Mouse (Mus musculus): ENCODE measurements around the gene Abcf3. TPM values are rescaled to one million over a fixed set of nuclear protein-coding genes. Genes with fewer than 3 reads are reported as not detected.

The Abcf3 gene
- polyA plus RNA-seq, 1 experiment from 2014 or later = 58.9 TPM

DNA sequence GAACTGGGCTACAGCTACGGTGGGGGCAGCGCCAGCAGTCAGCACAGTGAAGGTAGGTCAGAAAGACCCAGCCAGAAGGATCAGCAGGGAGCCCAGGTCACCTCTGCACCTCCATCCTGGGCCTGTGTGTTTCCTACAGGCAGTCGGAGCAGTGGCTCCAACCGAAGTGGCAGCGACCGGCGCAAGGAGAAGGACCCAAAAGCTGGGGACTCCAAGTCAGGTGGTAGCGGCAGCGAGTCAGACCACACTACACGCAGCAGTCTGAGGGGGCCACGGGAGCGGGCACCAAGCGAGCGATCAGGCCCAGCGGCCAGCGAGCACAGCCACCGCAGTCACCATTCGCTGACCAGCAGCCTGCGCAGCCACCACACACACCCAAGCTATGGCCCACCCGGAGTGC, 17.4 kb upstream of the Abcf3 start:
- peaks cover 82% of the 10 kb centered on the region for H3K36me3 ChIP-seq
- H3K27me3 ChIP-seq (ENCODE audit: low read depth, poor library complexity, severe bottlenecking) = no peaks in the 10 kb centered on the region
- no peak for DNase-seq (ENCODE audit: low spot score)
- H3K4me1 ChIP-seq = peaks cover 3% of the 10 kb centered on the region
- no peak overlapping the region for H3K27ac ChIP-seq (replicated peaks)
- H3K9me3 ChIP-seq (replicated peaks) = no peaks in the 10 kb centered on the region
- H3K4me3 ChIP-seq = no peak overlapping the region
- 95% methylated on average over 20 of the region's 20 CpGs for WGBS

DNA sequence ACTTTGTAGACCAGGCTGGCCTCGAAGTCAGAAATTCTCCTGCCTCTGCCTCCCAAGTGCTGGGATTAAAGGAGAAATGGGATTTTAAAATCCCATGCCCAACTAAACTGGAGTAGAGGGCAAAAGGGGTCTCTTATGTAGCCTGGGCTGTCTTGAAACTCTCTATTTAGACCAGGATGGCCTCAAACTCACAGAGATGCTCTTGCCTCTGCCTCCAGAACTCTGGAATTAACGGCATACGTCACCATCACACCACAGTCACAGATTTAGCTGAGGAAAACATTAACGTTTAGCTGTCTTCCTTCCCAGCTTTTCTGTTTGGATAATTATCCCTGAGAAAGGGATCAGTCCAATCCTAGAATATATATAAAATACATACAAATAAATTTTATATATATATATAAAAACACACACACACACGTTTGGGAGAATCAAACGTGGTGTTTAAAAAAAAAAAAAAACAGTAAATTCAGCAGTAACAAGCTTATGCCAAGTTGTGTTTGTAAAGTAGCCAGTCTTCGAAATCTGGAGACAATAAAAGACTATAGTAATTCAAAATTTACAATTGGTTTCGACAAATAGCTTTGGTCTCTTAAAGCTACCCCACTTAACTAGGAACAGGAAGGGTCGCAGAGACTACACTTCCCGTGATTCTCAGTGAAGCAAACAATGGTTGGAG, 13.6 kb upstream of the Abcf3 start:
- no peak for DNase-seq (ENCODE audit: low spot score)
- no peaks in the 10 kb centered on the region for H3K9me3 ChIP-seq (replicated peaks)
- H3K36me3 ChIP-seq = peaks cover 66% of the 10 kb centered on the region
- WGBS = 54% methylated on average over 10 of the region's 10 CpGs
- no peaks in the 10 kb centered on the region for H3K27me3 ChIP-seq (ENCODE audit: low read depth, poor library complexity, severe bottlenecking)
- H3K27ac ChIP-seq (replicated peaks) = no peak overlapping the region
- peaks cover 29% of the 10 kb centered on the region for H3K4me1 ChIP-seq
- peak overlapping the region; percentile 78; the same call in 1 of the 2 replicates for H3K4me3 ChIP-seq

DNA sequence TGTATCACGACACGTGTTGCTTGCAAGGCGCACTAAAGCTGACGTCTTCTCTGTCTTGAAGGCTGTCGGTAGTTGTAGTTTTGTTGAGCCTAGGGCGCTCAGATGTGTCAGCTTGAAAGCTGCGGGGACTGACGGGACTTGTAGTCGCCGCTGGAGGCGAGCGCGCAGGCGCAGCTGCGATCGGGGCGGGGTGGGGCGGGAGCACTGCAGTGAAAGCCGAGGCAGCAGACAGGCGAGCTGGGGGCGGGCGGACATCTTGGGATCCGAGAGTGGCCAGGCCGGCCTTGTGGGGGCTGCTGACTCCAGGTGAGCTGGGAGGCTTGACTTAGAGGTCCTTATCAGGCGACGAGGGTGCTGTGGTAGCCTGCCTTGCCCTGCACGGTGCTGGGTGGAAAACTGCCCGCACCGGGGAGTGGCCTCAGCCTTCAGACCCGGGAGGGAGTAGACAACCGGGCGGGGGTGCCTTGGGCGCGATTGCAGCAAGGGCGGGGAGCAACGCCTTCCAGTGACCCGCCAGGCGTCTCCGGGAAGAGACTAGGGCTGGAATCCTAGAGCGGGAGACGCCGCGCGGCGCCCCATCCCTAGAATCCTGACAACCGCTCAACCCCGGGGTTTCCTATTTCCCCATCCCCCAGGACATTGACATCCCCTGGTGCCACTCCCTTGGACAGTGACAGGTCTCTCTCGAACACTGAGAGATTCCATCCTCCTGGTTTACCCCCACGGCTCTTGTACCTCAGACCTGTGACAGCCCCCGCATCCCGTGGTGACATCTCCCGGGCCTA, 12.9 kb upstream of the Abcf3 start, which contains the start of gene Ap2m1:
Ap2m1 (plus strand) TSS at position 183 of the 785 bp plus-strand sequence.
- Histone ChIP-seq H3K27ac (replicated peaks) (peak within 1 kb of the TSS; percentile 93), H3K27me3 (ENCODE audit: low read depth, poor library complexity, severe bottlenecking) (no peaks in the 10 kb centered on the region), H3K4me1 (peaks cover 29% of the 10 kb centered on the region), H3K9me3 (replicated peaks) (no peaks in the 10 kb centered on the region), H3K4me3 (peak within 1 kb of the TSS; percentile 78), H3K36me3 (peaks cover 66% of the 10 kb centered on the region)
- WGBS = under 1% methylated on average over 52 of the region's 52 CpGs
- peak; percentile 97 for DNase-seq (ENCODE audit: low spot score)

DNA sequence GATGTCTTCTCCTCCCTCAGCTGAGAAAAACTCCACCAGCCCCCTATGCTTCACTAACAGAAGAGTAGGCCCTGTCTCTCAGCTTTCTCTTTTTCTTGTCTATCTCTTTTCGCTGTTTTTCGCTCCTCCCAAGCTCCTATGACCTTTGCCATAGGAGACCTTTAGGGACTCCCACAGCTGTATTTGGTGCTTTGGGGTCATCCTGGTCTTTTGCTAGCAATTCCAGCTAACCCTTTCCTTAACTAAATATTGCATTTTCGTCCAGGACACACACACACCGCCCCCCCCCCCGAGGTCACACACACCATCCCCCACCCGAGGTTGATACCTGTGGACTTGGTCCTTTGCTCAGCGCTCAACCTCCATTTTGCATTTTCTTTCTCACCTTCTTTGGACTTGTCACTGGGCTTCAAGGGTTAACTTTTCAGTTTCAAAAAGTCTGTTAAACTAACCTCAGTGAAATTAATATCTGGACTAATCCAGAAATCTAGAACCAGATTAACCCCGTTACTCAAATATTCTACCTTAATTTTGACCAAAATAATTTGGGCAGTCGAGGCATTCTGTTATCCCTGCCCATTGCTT, 12.2 kb upstream of the Abcf3 start:
- H3K27ac ChIP-seq (replicated peaks) = peak overlapping the region; percentile 93
- H3K36me3 ChIP-seq = peaks cover 66% of the 10 kb centered on the region
- peak overlapping the region; percentile 78 for H3K4me3 ChIP-seq
- peaks cover 29% of the 10 kb centered on the region for H3K4me1 ChIP-seq
- DNase-seq (ENCODE audit: low spot score) = no peak
- no peaks in the 10 kb centered on the region for H3K9me3 ChIP-seq (replicated peaks)
- no peaks in the 10 kb centered on the region for H3K27me3 ChIP-seq (ENCODE audit: low read depth, poor library complexity, severe bottlenecking)
- 35% methylated on average over 9 of the region's 9 CpGs for WGBS

DNA sequence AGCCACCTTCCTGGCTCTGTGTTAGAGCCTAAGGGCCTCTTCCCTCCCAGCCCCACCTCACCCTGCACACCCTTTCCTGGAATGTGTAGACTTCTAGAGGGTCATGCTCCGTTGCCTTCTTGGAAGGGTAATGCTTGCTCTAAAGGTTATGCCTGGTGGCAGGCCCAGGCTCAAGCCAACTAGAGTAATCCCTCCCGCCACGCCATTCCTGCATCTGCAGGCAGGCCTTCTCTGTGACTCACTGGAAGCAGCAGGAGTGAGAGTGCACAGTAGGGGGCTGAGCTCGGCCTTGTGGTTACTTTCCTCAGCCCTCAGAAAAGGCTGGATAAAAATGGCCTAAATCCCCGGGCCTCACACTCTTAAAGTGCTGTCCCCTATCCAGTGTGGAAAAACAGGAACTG, 11.3 kb upstream of the Abcf3 start:
- H3K4me1 ChIP-seq = peaks cover 29% of the 10 kb centered on the region
- peak; percentile 26 for DNase-seq (ENCODE audit: low spot score)
- peak overlapping the region; percentile 93 for H3K27ac ChIP-seq (replicated peaks)
- peaks cover 66% of the 10 kb centered on the region for H3K36me3 ChIP-seq
- H3K27me3 ChIP-seq (ENCODE audit: low read depth, poor library complexity, severe bottlenecking) = no peaks in the 10 kb centered on the region
- 14% methylated on average over 5 of the region's 5 CpGs for WGBS
- no peaks in the 10 kb centered on the region for H3K9me3 ChIP-seq (replicated peaks)
- H3K4me3 ChIP-seq = peak overlapping the region; percentile 78

DNA sequence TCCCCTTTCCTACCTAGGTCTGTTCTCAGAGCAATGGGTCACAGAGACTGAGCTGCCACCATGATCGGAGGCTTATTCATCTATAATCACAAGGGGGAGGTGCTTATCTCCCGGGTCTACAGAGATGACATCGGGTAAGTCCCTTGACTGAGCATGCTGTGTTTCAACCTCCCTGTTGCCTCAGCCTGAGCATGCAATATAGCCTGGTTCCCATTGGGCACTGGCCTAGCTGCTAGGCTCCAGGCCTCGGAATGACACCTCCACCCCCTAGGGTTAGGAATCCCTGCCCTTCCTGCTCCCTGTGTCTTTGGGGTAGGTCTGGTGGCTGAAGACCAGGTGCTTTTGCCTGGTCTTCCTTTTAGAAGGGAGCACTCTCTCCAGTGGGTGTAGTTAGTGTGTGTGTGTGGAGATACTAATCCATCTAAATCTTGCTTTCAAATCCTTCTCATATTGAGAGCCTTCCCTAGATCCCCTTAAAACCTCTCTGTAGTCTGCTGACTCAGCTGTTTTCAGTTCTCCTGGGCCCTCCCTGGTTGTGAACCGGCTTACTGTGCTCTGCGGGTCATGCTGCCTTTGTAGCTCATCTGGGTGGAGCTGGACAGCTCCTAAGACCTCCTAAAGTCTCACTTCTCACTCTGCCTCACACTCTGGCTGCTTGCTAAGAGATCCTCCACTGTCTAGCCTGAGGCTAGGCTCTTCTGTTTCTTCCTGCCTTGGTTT, 10.6 kb upstream of the Abcf3 start:
- peaks cover 29% of the 10 kb centered on the region for H3K4me1 ChIP-seq
- H3K9me3 ChIP-seq (replicated peaks) = no peaks in the 10 kb centered on the region
- no peaks in the 10 kb centered on the region for H3K27me3 ChIP-seq (ENCODE audit: low read depth, poor library complexity, severe bottlenecking)
- DNase-seq (ENCODE audit: low spot score) = no peak
- 43% methylated on average over 6 of the region's 6 CpGs for WGBS
- H3K4me3 ChIP-seq = peak overlapping the region; percentile 78
- H3K27ac ChIP-seq (replicated peaks) = peak overlapping the region; percentile 93; the same call in 1 of the 2 replicates
- peaks cover 66% of the 10 kb centered on the region for H3K36me3 ChIP-seq

DNA sequence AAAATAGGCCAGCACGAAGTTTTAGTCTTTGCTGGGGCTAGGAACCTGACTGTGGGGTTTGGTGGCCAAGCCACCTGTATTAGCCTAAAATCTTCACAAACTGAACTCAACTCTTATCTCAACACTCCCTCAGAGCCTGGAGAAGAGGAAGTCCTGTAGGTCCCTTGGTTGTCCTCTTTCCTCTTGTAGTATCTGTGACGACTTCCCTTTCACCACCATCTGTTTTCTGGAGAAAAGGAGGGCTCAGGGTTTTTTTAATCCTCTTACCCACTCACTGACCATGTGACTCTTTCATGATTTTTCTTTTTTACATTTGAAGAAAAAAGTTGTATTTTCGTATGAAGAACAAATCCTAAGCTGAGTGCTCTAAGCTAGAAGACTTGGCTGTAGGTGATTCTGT, 8.7 kb upstream of the Abcf3 start:
- 84% methylated on average over 3 of the region's 3 CpGs for WGBS
- Histone ChIP-seq H3K9me3 (replicated peaks) (no peaks in the 10 kb centered on the region), H3K27me3 (ENCODE audit: low read depth, poor library complexity, severe bottlenecking) (no peaks in the 10 kb centered on the region), H3K4me3 (no peak overlapping the region), H3K36me3 (peaks cover 68% of the 10 kb centered on the region), H3K27ac (replicated peaks) (no peak overlapping the region), H3K4me1 (peaks cover 29% of the 10 kb centered on the region)
- DNase-seq (ENCODE audit: low spot score) = no peak

DNA sequence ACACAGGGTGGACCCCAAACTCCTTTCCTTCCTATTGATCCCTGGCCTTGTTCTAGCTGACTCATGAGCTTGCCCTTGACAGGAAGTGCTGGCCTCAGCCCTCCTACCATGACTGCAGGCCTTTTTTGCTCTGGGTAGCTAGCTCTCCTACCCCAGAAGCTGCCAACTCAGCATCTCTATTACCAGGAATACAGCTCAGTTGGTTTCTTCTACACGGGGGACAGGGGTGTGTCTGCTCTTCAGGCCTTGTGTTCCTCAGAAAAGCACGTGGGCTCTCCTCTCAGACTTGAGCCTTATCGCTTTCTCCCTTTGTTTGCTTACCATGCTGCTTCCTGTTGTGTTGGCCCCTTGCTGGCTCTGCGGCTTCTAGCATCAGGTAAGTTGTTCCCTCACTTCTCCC, 7.9 kb upstream of the Abcf3 start:
- no peaks in the 10 kb centered on the region for H3K27me3 ChIP-seq (ENCODE audit: low read depth, poor library complexity, severe bottlenecking)
- WGBS = 89% methylated on average over 4 of the region's 4 CpGs
- H3K9me3 ChIP-seq (replicated peaks) = no peaks in the 10 kb centered on the region
- H3K4me1 ChIP-seq = peaks cover 29% of the 10 kb centered on the region
- DNase-seq (ENCODE audit: low spot score) = no peak
- H3K4me3 ChIP-seq = no peak overlapping the region
- peaks cover 76% of the 10 kb centered on the region for H3K36me3 ChIP-seq
- no peak overlapping the region for H3K27ac ChIP-seq (replicated peaks)

DNA sequence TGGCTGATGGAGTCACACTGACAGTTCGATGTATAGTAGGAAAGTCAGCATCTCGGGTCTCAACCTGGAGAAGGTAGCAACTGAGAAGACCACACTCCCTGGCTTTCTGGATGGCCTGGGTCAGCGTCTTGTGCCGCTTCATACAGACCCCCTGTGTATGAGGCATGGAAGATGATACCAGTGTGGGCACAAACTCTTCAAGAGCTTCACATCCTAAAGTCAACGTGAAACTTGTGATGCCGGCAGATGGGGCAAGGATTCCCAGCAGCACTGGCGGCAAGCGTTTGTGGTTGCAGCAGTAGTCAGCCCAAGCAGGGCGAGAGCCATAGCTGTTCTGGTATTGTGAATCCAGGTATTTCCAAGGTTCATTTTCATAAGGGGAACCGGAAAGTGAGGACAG, 2.7 kb upstream of the Abcf3 start:
- Histone ChIP-seq H3K36me3 (peaks cover 62% of the 10 kb centered on the region), H3K27ac (replicated peaks) (no peak overlapping the region), H3K9me3 (replicated peaks) (no peaks in the 10 kb centered on the region), H3K27me3 (ENCODE audit: low read depth, poor library complexity, severe bottlenecking) (no peaks in the 10 kb centered on the region), H3K4me3 (no peak overlapping the region), H3K4me1 (peaks cover 18% of the 10 kb centered on the region)
- DNase-seq (ENCODE audit: low spot score) = no peak
- 90% methylated on average over 10 of the region's 10 CpGs for WGBS

DNA sequence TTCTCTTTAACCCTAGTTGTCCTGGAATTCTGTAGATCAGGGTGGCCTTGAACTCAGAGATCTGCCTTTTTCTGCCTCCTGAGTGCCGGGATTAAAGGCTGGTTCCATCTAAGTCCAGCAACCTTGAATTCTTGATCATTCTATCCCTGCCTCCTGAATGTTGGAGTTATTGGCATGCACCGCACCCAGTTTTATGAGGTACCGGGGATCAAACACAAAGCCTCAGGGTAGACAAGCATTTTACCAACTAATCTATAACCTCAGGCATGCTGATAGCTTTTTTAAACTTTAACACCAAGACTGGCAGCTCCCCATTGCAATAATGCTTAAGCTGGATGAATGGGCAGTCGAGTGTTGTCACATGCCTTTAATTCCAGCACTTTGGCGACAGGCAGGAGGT, 954 bp upstream of the Abcf3 start:
- Histone ChIP-seq H3K27ac (replicated peaks) (peak overlapping the region; percentile 77; the same call in 1 of the 2 replicates), H3K4me3 (peak overlapping the region; percentile 87), H3K27me3 (ENCODE audit: low read depth, poor library complexity, severe bottlenecking) (no peaks in the 10 kb centered on the region), H3K36me3 (peaks cover 61% of the 10 kb centered on the region), H3K9me3 (replicated peaks) (no peaks in the 10 kb centered on the region), H3K4me1 (peaks cover 18% of the 10 kb centered on the region)
- WGBS = 60% methylated on average over 5 of the region's 5 CpGs
- no peak for DNase-seq (ENCODE audit: low spot score)

DNA sequence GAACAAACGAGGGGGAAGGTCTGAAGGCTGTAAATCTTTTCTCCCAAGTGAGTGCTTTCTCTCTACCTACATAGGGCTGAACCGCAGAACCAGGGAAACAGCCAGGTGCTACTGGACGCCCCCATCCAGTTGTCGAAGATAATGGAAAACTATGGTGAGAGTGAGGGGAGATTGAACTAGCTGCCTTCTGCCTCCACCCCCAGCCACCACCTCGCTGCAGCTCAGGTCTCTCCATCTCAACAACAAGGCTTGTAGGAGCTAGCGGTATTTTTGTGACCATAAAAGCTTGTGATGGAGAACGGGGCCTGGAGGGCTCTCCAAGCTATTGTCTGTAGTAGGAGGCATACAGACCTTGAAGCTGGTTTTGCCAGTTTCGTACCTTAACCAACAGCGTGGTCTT, 784 bp downstream of the Abcf3 start:
- H3K4me1 ChIP-seq = peaks cover 18% of the 10 kb centered on the region
- no peaks in the 10 kb centered on the region for H3K9me3 ChIP-seq (replicated peaks)
- no peak for DNase-seq (ENCODE audit: low spot score)
- WGBS = 56% methylated on average over 9 of the region's 9 CpGs
- peak overlapping the region; percentile 77 for H3K27ac ChIP-seq (replicated peaks)
- H3K36me3 ChIP-seq = peaks cover 63% of the 10 kb centered on the region
- no peaks in the 10 kb centered on the region for H3K27me3 ChIP-seq (ENCODE audit: low read depth, poor library complexity, severe bottlenecking)
- peak overlapping the region; percentile 87 for H3K4me3 ChIP-seq

DNA sequence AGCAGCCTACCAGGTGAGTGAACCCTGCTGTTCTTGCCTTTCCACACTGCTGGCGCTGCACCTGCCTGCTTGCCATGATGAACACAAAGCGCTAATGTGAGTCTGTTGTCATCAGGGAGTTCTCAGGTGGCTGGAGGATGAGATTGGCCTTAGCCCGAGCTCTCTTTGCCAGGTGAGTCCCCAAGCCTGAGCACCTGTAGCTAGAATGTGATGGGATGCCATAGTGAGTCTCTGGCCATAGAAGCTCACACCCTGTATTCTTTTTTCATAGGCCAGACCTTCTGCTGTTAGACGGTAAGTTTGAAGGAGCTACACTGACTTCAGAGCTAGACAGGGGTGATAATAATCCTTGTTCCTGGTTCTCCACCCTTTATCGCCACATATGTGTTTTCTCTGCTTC, 3.3 kb downstream of the Abcf3 start:
- no peaks in the 10 kb centered on the region for H3K9me3 ChIP-seq (replicated peaks)
- no peak for DNase-seq (ENCODE audit: low spot score)
- H3K36me3 ChIP-seq = peaks cover 62% of the 10 kb centered on the region
- WGBS = 95% methylated on average over 5 of the region's 5 CpGs
- peaks cover 18% of the 10 kb centered on the region for H3K4me1 ChIP-seq
- no peaks in the 10 kb centered on the region for H3K27me3 ChIP-seq (ENCODE audit: low read depth, poor library complexity, severe bottlenecking)
- H3K4me3 ChIP-seq = no peak overlapping the region
- no peak overlapping the region for H3K27ac ChIP-seq (replicated peaks)
